Mouse (Mus musculus): ENCODE measurements around the gene Hist1h2bk.

Hist1h2bk gene

DNA sequence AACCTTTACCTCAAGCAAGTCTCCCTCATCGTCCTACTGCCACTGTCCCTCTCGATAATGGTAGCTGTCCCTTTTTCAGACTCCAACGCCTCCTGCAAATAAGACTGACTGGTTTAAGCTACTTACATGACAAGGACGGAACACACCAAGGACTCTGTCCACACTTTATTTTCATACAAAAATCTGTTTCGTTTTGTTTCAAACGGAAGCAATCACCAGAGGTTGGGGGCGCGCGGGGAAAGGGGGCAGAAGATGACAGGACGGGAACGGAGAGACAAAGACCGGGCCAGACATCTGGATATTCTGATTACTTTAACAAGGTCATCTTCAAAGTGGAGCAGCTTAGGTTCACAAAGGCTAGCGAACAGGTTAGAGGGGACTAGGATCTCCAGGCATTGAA is 22.0 kb upstream of the Hist1h2bk start:
- DNase-seq (ENCODE audit: inconsistent age in 2 of 2, low spot score in 1 of 2) = peak in 1 of 2 experiments; percentile 61

DNA sequence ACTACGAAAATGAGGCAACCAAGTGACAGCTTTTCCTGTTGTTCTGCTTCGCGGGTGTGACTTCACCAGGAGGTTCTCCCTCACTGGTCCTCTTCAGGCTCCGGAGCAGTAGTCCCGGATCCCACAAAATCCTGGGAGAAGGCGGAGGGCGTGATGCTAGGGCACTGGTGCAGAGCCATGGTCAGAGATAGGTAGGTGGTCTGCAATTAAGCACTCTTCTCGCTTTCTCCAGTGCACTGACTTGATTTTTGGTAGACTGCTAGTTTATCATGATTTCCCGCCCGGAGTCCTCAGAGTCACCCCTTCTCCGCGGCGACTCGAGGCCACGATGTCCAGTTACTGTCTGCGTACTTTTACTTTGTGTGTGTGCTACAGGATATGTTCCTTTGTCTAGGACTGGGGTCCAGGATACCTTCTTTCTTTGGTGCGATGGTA is 21.2 kb upstream of the Hist1h2bk start:
- DNase-seq (ENCODE audit: inconsistent age in 2 of 2, low spot score in 1 of 2) = peak in 1 of 2 experiments; percentile 72

DNA sequence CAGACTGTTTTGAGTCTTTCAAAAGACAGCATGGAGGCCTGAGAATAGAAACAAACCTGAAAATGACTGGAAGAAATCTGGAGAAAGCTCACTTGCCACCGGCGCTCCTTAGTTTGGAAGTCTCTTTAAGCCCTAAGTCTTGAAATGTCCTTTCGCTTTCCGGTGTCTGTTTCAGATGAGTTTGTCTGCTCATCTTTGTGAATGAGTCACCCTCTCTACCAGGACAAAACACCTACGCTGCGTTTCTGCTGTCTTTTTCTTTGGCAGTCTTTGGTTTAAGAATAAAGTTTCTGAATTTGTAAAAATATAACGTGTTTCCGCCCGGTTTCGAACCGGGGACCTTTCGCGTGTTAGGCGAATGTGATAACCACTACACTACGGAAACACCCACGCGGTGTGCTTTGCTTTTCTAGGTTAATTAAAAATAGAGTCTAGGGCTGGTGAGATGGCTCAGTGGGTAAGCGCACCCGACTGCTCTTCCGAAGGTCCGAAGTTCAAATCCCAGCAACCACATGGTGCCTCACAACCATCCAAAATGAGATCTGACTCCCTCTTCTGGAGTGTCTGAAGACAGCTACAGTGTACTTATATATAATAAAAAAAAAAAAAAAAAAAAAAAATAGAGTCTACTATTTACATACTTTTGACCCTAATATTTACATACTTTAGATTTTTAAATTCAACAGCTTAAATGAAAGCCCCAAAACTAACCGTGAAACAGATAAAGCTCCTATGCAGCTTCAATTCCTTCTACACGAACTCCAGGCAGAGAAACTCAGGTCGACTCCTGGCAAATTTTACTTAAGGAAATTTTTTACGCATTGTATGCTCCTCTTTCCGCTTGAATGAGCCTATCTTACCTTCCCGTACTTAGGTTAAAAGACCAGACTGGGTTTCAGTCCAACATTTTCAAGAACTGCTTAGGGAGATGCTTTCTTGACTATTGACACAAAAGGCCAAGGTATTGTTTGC is 19.9 kb upstream of the Hist1h2bk start:
- DNase-seq (ENCODE audit: inconsistent age in 2 of 2, low spot score in 1 of 2) = peak; percentile 71 to 94

GRCm38 (mm10) chr13:22019934-22020835 is 15.5 kb upstream of the Hist1h2bk start:
- DNase-seq (ENCODE audit: inconsistent age in 2 of 2, low spot score in 1 of 2) = peak in 1 of 2 experiments; percentile 78

GRCm38 (mm10) chr13:22020901-22021339 is 14.8 kb upstream of the Hist1h2bk start:
- peak; percentile 70 to 95 for DNase-seq (ENCODE audit: inconsistent age in 2 of 2, low spot score in 1 of 2)

DNA sequence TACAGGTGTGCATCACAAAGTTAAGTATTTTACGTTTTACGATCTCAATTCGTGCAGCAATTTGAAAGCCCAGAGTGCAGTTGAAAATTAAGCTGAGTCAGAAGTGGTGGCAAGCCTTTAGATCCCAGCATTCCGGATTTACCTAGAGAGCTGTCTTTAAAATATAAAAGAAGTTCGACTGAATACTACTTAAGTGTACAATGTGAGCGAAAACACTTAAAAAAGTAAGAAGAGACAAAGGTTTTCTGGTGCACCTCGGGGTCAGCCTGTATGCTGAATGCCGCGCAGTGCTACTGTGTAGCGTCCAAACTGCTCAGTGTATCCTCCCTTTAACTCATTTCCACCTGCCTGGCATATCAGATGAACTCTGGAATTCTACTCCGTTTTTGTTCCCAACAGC is 14.1 kb upstream of the Hist1h2bk start:
- peak in 1 of 2 experiments; percentile 73 for DNase-seq (ENCODE audit: inconsistent age in 2 of 2, low spot score in 1 of 2)

- peak; percentile 85 to 96 for DNase-seq (ENCODE audit: inconsistent age in 2 of 2, low spot score in 1 of 2)
Observed at GRCm38 (mm10) chr13:22022241-22022640, 13.4 kb upstream of the Hist1h2bk start.

DNA sequence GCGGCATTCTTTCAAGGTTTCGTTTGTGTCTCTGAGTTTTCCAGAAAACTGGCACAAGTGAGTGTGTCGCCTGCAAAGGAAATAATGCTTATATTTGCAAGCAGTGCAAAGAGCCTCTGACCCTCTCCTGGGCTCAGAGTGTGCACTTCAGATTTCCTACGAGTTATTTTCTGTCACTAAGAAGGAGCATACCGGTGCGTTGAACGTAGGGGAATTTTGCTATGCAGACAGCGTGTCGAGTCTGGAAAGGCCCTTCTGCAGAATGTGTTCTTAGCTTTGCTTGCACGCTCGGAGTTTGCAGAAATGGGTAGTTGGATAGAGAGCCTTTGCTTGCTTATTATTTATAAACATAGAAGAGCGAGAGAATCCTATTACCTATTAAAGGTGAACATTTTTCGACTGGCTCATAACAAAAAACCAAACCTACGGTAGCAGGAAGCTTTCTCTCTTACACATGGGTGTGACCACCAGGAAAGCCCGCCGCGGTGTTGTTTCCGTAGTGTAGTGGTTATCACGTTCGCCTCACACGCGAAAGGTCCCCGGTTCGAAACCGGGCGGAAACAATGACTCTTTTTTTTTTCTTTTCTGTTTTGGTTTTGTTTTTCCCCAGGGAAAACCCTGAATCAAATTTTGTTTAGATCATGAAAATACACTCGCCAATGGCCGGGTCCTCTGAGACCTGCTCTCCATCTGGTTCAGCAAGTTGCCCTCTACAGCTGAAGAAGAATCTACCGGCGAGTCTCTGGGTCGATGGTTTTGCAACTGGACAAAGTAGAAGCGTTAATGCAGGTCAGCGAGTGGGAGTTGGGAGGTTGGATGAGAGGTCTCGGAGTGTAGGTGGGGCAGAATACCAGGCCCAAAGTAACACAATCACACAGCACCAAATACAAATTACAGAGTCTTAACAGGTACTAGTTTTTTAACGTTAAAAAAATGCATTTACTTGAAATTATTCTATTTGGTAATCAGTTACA is 9.3 kb upstream of the Hist1h2bk start:
- peak; percentile 83 to 96 for DNase-seq (ENCODE audit: inconsistent age in 2 of 2, low spot score in 1 of 2)

- peak; percentile 95 to 99 for DNase-seq (ENCODE audit: inconsistent age in 2 of 2, low spot score in 1 of 2)
Observed at GRCm38 (mm10) chr13:22028673-22029460, 6.8 kb upstream of the Hist1h2bk start.

GRCm38 (mm10) chr13:22029928-22030327 is 5.7 kb upstream of the Hist1h2bk start:
- DNase-seq (ENCODE audit: inconsistent age in 2 of 2, low spot score in 1 of 2) = no peak

DNA sequence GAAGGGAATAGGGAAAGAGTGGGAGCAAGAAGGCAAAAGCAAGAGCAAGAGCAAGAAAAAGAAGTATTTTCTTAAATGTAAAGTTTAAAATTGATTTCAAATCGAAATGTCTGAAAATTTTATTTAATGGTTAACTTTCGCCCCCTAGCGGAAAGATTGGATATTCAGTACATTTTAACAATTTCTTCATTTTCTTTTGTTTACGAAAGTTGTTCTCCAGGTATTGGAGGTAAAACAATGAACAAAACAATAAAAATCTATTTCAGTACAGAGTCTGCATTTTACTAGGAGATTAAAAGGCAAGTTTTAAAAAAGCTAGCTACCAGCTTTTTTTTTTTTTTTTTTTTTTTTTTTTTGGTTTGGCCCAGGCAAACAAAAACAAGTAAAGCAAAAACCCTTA is 5.2 kb upstream of the Hist1h2bk start:
- DNase-seq (ENCODE audit: inconsistent age in 2 of 2, low spot score in 1 of 2) = peak in 1 of 2 experiments; percentile 65

DNA sequence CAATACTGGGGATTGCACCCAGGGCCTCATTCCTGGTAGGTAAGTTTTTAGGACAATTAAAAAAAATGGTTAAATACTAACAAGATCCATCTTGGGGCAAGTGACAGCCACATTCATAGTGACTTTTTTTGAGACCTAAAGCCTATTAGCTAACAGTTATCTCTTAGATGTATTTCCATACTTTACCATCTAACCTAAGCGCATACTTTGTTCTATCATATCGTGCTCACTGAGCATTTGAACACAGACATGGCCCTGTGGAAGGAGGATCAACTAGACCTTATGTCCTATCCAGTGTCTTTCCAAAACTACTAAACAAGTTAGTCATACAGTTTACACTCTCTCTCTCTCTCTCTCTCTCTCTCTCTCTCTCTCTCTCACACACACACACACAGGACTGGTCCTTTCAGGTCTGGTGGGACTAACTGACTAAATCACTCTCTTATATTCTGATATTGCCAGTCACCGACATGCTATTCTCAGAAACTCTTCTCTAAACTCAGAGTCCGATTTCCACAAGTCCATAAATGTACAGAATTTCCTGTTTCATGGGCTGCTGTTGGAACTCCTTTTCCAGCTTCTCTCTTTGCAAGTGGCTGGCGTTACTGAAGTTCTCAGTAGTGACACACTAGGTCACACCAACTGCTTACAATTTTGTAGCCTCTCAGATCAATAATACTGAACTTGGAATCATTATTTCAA is 1.8 kb upstream of the Hist1h2bk start:
- no peak for DNase-seq (ENCODE audit: inconsistent age in 2 of 2, low spot score in 1 of 2)

DNA sequence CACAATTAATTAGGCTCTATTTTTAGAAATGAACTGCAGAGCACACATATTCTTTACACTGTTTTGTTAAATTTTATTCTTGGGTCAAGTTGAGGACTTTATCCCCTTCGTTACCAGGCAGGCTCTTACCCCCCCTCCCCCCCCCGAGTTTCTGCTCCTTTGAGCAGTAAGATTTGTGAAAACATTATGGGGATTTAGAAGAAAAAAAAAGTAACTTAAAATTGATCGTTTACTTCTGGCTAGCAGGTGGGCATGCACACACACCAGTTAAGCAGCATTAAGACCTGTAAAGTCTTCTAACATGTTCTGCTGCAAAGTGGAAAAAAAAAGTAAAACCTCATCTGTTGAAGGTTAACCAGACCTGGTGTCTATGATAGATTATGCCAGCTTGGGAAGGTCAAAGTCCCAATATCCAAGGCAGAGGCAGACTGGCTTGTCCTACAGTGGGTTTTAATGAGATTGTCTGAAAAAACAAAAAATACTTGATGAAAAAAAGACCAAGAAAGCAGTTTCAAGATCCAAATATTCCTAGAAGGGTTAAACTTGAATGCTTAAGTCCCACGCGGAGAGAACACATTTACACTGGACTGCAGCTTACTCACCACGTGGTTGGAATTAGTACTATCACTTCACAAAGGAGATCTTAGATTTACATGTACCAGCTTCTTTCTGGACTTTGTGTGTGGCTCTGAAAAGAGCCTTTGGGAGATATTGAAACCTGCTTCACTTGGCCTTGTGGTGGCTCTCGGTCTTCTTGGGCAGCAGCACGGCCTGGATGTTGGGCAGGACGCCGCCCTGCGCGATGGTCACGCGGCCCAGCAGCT is 1.0 kb upstream of the Hist1h2bk start:
- peak in 1 of 2 experiments; percentile 67 for DNase-seq (ENCODE audit: inconsistent age in 2 of 2, low spot score in 1 of 2)

DNA sequence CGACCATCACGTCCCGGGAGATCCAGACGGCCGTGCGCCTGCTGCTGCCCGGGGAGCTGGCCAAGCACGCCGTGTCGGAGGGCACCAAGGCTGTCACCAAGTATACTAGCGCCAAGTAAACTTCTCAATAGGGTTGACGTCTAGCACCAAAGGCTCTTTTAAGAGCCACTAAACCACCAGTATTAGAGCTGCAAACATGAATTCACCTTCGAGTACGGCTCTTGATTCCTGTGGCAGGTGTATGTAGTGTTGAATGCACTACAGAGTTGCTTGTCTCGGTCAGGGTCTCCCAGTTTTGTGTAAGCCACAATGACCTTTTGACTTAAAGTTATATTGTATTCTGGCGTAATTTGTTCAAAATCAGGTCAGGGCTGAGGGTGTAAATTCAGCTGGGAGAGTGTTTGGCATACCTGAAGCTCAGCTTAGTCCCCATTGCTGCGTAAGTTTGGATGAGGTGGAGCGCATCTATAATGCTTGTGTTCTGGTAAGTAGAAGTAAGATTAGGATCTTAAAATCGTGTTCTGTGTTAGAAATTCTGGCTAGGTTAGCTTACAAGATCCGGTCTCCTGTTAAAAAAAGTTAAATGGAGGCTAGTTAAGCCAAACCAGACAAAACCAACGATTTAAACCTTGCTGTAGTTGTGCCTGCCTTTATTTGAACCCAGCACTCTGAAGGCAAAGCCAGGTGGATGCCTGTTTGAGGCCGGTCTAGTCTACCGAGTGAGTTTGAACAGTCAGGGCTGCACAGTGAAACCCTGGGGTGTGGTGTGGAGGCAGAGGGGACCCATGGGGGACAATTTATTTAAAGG is 683 bp downstream of the Hist1h2bk start:
- peak in 1 of 2 experiments; percentile 53 for DNase-seq (ENCODE audit: inconsistent age in 2 of 2, low spot score in 1 of 2)

DNA sequence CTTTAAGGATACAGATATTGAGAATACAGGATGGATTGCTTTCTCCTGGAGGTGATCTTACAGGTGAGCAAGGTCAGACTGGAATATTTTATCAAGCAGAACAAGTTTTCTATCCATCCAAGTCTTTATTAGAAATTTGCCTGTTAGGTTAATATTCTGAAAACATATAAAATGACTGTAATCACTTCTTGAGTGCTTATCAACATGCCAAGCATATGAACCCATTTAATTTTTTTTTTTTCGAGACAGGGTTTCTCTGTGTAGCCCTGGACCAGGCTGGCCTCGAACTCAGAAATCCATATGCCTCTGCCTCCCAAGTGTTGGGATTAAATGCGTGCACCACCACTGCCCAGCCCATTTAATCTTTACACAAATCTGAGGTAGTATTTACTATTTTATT is 1.3 kb downstream of the Hist1h2bk start:
- DNase-seq (ENCODE audit: inconsistent age in 2 of 2, low spot score in 1 of 2) = no peak

GRCm38 (mm10) chr13:22037415-22037814 is 1.7 kb downstream of the Hist1h2bk start:
- no peak for DNase-seq (ENCODE audit: inconsistent age in 2 of 2, low spot score in 1 of 2)

DNA sequence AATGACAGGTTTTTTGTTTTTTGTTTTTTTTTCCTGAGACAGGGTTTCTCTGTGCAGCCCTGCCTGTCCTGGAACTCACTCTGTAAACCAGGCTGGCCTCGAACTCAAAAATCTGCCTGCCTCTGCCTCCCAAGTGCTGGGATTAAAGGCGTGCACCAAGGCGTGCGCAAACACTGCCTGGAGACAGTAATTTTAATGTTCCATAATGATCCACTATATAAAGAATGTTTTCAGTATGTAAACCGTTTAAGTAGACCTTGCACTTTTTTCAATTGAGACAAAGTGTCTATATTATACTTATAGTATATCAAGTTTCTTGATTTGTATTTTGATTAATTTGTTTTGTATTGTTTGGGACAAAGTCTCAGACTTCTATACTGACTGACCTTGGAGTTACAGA is 3.7 kb downstream of the Hist1h2bk start:
- DNase-seq (ENCODE audit: inconsistent age in 2 of 2, low spot score in 1 of 2) = no peak

Data from adrenal gland, adult (tissue).